Mouse (Mus musculus) cerebellum, adult 18-20 months (tissue): ENCODE results near the gene Rapgef6.
A peak's percentile ranks its signal among the peaks of the same experiment; 100 is the strongest.
"Not testable (repeated sequence)": the region's sequence is repeated elsewhere in the genome, so short reads cannot be mapped to it uniquely, and the experiment has no call there.

ENCODE experiments used
- DNase-seq, 2 experiments: peaks; one replicate each; pipeline ENCODE4 v3.0.0; 2021

The Rapgef6 gene

GRCm38 (mm10) chr11:54592585-54592984 lies 69.9 kb downstream of the Rapgef6 start:
- DNase-seq, result no peak

- peak; percentile 47 to 58 for DNase-seq
Measured at GRCm38 (mm10) chr11:54594049-54594448, 71.4 kb downstream of the Rapgef6 start.

DNA sequence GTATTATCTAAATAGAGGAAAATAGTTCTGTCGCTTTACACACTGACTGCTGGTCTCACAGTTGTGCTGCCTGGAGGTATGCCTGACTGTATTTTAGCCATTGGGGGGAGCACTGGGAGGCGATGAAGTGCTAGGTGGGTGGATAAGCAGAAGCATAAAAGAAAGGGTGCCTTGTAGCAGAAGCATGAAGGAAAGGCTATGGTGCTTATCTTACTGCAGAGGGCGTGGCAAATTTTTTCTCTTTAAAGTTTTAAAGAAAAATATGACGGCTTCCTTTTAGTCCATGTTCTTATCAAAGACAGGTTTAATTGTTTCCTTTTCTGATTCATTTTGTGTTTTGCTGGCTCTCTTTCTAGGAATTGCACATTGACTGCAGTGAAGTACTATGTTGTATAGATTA lies 72.4 kb downstream of the Rapgef6 start:
- peak; percentile 46 to 52 for DNase-seq

DNA sequence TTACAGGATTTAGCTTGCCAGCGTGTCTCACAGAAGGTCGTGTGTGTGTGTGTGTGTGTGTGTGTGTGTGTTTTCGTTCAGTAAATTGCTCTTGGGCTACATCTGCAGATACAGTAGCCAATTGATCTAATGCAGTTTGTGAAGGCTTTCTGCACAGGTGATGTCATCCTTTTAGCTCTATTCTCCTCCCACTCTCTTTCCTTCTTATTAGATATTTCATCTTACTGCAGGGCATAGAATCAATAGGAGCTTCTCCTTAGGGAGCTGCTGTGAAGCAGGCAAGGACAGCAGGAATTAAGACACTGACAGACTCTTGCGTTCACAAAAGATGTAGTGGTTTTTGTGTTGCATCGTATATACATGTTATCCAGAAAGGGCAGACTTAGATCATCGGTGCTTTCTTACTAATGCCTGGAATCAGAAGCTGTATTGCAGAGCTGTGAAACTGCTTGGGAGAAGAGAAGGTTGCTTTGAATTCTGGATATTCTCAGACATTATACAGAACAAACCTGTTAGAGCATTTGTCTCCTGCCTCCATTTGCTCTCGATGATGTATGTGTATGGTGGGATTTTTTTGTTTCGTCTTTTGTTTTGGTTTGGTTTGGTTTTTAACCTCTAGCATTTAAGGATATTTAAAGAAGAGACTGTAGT lies 73.4 kb downstream of the Rapgef6 start:
- DNase-seq, result peak in 1 of 2 experiments; percentile 48

GRCm38 (mm10) chr11:54597902-54598447 lies 75.3 kb downstream of the Rapgef6 start:
- DNase-seq, result peak; percentile 42 to 51

DNA sequence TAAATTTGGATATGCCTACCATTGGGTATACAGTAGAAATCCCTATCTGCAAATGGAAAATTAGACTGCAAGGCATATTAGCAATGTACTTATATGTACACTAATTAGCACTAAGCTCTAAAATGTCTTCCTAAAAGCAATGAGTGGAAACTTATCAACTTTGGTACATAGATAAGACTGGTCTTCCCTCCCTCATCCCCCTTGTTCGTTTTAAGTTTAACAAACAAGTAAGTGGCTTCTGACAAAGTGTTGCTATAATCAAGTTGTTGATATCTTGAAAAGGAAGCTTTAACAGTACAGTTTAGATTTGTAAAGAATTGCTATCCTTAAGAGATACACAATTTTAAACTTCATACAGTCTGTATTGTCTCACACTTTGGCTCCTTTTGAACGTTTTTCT lies 78.5 kb downstream of the Rapgef6 start:
- no peak for DNase-seq

DNA sequence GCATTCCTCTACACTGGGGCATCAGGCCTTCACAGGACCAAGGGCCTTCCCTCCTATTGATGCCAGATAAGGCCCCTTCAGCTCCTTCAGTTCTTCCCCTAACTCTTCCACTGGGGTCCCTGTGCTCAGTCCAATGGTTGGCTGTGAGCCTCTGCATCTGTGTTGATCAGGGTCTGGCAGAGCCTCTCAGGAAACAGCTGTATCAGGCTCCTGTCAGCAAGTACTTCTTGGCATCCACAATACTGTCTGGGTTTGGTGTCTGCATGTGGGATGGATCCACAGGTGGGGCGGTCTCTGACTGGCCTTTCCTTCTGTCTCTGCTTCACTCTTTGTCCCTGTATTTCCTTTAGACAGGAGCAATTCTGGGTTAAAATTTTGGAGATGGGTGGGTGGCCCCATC lies 80.1 kb downstream of the Rapgef6 start:
- not testable (repeated sequence) for DNase-seq

GRCm38 (mm10) chr11:54604415-54604814 lies 81.8 kb downstream of the Rapgef6 start:
- DNase-seq, result no peak

GRCm38 (mm10) chr11:54613628-54614027 lies 91.0 kb downstream of the Rapgef6 start:
- no peak for DNase-seq

DNA sequence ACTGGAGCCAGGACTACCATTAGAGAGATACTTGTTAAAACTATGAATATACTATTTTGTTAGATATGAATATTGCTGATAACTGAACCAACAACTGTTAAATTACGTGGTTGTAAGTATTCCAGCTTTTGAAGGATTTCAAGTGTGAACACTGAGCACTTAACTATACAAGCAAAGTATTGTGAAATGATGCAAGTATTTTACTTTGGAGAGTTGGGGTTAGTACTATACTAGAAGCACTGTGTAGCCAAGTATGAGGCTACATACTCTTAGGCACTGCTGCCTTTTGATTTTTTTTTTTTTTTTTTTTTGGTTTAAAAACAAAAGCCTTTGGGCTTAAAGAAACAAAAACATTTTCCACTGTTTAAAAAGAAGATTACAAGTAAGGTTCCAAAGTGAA lies 91.9 kb downstream of the Rapgef6 start:
- DNase-seq, result no peak

DNA sequence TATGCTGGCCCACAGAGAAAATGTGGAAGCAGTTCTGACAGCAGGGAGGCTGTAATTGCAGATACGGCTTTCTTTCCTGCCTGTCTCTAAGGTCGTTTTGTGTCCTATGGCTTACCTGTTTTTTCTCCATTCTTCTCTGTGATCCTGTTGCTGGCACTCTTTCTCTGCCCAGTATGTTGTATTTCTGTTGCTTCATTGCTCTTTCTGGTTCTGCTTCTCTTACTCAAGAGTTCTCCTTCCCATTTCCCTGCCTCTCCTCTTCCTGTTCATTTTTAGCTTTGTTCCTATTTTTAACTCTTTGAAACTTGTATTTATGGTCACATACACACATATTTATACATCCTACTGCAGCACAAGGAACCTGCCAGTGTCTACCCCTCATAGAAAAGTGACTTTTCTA lies 96.2 kb downstream of the Rapgef6 start:
- DNase-seq, result no peak

- no peak for DNase-seq
Measured at GRCm38 (mm10) chr11:54621725-54622124, 99.1 kb downstream of the Rapgef6 start.

DNA sequence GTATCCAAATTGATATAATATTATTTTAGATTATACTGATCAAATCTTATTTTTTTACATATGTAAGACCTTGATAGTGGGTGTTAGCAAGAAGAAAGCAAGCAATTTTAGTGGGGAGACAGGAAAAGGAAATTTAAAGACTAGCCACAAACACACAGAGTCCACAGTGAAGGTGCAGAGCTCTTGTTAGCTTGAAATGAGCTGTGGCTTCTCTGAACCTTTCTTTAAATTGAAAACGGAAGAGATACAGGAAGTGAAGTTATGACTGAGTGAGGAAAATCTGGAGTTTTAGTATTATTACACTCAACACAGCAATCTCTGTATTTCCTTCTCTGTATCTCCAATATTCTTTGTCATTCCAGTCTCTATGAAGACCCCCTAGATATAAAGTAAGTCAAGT lies 104.3 kb downstream of the Rapgef6 start:
- DNase-seq, result no peak

GRCm38 (mm10) chr11:54646420-54646819 lies 123.8 kb downstream of the Rapgef6 start:
- DNase-seq, result no peak

GRCm38 (mm10) chr11:54648573-54648972 lies 125.9 kb downstream of the Rapgef6 start:
- no peak for DNase-seq

- DNase-seq, result no peak
Measured at GRCm38 (mm10) chr11:54655420-54655819, 132.8 kb downstream of the Rapgef6 start.

- DNase-seq, result no peak
Measured at GRCm38 (mm10) chr11:54673575-54674298, 151.1 kb downstream of the Rapgef6 start.

- no peak for DNase-seq
Measured at GRCm38 (mm10) chr11:54675792-54676489, 153.3 kb downstream of the Rapgef6 start.

GRCm38 (mm10) chr11:54679141-54679540 lies 156.5 kb downstream of the Rapgef6 start:
- no peak for DNase-seq

- no peak for DNase-seq
Measured at GRCm38 (mm10) chr11:54684831-54685230, 162.2 kb downstream of the Rapgef6 start.

DNA sequence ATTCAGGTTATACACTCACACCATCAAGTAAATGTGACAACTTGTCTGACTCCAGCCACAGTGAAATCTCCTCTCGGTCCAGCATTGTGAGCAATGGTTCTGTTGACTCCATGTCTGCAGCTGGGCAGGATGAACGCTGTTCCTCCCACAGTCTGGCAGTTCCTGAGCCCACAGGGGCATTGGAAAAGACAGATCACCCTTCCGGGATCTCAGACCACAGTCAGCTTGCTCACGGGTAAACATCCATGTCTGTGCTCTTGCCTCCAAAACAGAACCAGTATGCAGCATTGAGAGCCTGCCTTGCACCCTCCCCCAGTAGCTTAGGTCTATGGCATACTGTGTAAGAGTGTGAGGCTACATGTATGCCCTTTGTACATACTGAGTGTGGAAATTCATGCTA lies 167.5 kb downstream of the Rapgef6 start:
- DNase-seq, result no peak

GRCm38 (mm10) chr11:54691179-54691578 lies 168.5 kb downstream of the Rapgef6 start:
- DNase-seq, result no peak

DNA sequence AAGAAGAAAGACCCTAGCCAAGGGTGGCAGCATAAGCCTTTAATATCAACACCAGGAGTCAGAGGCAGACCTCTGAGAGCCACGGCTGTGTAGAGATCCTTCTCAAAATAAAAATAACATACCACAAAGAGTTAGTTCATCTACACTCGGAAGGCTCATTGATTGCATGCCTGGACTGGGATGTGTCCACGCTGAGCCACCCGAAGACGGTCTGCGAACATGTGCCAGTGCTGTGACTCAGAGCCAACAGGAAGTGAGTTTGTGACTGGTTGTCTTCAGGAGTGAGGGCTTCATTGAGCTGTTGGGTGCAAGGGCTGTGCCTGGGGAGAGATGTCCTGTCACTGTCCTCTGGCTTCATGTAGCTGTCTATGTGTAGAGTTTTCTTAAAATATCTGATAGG lies 171.0 kb downstream of the Rapgef6 start:
- no peak for DNase-seq

GRCm38 (mm10) chr11:54694291-54694690 lies 171.6 kb downstream of the Rapgef6 start:
- no peak for DNase-seq
